Mouse (Mus musculus): Measurements from ENCODE around the gene Chrne.

Gene Chrne

DNA sequence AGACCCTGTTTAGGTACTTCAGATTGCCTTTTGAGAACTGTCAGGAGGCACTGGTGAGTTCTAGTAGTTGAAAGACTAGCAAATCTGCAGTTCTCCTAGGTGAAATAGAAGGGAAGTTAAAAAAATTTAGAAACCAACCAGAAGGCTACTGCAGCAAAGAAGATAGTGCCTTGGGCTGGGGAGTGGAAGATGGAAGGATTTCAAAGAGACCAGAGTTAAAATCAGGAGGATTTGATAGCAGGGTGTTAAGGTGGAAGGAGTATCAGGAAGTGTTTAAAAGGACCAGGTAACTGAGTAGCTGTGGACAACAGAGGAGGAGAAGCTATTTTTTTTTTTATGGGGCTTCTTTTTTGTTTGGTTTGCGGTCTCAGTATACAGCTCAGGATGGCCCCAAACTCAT lies 18.7 kb upstream of the Chrne start:
- in situ Hi-C loops (cut with MboI, MseI) = no loop called here

DNA sequence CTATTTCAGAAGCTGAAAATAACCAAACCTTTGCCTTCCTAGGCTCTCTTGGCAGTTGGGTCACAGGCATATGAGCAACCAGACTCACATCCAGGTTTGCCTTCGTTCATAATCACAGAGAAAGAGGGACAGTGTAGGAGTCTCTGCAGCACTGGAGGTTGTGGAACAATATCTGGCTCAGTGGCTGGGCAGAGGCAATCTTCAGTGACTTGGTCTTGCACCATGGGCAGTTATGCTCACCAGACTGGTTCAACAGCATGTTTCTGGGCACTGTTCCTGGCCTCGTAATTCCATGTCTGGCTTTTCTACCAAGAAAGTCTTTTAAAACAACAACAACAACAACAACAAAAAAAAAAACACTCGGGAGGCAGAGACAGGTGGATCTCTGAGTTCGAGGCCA lies 16.6 kb upstream of the Chrne start:
- in situ Hi-C loops (cut with MboI, MseI) = no loop called here

DNA sequence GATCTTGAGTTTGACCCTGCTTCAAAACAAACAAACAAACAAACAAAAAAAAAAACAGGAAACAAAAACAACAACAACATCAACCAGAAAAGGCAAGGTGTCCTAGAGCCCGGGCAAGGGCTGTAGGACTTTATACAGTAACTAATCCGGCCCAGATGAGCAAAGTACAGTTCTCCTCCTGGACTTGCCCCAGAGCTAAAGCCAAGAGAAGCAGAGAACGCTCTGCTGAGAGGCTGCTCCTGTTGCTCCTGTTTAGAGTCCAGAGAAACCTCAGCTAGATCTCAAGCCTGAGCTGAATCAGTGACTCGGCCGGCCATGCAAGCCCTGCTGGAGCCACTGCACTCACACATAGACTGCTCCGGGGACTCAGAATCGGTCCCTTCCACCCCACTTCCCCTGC lies 11.1 kb upstream of the Chrne start:
- in situ Hi-C loops (cut with MboI, MseI) = no loop called here

DNA sequence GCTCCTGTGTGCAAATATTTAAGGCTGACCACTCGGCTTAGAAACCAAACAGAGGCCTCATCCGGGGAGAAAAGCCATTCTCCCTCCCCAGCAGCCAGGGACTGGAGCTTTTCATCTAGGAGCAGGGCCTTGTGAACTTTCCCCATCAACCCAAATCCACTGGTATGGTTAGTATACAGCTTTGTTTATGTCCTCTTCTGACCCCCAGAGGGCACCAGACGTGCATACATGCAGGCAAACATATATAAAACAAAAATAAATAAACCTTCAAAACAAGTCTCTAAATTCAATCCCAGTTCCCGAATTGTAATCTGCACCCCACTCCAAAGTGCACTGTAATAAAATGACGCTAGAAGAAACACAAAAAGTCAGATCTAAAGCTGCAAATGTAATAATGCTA lies 10.5 kb upstream of the Chrne start:
- in situ Hi-C loops (cut with MboI, MseI) = no loop called here

DNA sequence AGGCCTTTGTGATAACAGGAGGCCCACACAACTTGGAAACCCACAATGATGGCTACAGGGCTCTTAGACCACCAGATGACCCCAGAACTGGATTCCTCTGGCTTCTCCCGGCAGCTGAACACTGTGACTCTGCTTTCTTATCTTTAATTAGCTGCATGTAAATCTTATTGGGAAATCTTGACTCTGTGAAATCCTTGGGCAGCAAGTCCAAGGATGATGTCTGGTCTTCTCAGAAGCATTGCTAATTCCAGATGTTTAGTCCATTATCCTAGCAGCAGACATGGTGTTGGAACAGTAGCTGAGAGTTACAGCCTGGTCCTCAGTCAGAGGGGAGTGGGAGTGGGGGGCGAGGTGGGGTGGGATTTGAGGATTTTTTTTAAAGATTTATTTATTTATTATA lies 9.4 kb upstream of the Chrne start:
- in situ Hi-C loops (cut with MboI, MseI) = no loop called here

DNA sequence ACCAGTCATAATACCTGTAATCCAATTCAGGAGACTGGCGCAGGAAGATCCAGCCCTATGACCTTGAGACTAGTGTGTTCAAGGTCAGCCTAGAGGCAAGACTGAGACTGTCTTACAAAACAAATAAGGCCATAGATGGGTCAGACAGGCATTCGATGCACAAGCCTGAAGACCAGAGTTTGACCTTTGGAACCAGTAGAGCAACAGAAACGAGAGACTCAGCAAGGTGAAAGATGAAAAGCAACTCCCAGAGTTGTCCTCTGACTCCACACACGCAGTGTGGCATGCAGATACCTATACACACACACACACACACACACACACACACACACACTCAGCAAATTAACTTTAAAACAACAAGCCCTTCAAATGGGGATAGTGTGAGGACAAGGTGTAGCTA lies 7.9 kb upstream of the Chrne start:
- in situ Hi-C loops (cut with MboI, MseI) = no loop called here

DNA sequence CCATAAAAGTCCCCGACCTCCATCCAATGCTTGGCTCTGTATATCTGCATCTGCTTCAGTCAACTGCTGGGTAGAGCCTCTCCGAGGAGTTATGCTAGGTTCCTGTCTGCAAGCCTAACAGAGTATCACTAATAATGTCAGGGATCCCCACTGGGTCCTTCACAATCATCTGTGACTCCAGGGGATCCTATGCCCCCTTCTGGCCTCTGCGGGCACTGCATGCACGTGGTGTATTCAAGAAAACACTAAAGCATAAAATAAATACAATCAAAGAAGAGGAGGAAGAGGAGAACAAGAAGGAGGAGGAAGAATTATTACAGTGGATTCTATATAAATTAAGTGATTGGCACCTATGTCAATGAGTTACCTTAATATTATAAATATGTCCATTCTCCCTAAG lies 6.5 kb upstream of the Chrne start:
- in situ Hi-C loops (cut with MboI, MseI) = no loop called here

DNA sequence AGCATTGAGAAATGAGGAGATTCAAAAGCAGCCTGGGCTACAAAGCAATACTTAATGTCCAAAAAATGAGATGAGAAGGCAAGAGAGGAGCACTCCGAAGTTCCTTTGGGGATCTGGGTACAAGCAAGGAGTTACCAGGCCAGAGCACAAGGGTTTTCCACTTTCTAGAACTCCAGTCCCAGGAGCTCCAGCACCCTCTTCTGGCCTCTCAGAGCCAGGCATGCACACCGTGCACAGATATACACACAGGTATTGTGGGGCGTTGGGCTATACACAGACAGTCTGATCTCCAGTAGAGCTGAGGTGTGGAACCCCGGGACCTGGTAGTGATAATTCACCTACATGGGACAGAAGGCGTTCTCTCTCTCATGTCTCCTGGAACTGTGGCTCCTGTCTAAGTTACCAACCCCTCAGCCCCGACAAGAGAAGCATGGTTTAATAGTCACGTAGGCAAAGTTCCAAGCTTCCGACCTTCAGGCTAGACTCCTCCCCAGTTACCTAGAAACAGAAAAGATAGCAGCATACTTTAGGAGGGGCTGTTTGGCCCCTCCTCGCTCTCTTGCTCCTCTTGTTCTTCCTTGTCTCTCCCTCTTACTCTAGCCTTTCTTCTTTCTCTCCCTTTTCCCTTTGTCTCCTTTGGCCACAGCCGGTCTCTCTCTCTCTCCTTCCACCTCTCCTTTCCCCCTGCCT lies 4.2 kb upstream of the Chrne start:
- in situ Hi-C loops (cut with MboI, MseI) = no loop called here

DNA sequence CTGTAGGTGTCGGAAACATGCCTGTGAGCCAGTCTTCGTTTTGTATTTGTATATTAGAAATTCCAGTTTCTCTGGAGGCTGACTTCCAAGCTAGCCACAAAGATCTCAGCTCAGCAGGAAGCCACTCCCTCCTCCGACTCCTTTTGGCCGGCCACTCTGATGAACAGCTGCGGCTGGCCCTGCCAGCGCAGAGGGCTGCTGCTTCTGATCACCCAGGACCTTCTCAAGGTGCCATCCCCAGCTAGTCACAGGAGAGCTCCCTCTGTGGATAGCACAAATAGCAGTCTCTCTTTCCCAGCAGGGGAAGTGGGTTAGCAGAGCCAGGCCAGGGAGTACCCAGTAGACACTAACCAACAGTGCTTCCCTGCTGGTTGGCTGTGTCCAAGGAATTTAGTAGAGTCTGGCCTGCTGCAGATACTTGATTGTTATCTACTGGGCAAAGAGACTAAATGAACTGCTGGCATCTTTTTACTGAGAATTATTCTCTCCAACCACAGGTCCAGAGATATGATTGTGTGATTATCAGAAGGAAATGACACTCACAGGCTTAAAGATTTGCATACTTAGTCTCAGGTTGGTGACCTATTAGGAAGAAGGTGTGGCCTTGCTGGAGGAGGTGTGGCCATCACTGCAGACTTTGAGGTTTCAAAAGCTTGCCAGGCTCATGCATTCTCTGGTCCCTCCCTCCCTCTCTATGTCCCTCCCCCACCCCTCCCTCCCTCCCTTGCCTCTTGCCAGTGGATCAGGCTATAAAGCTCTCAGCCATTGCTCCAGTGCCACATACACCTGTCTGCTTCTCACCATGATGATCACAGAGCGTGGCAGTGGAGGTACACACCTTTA lies 3.2 kb upstream of the Chrne start:
- in situ Hi-C loops (cut with MboI, MseI) = no loop called here

DNA sequence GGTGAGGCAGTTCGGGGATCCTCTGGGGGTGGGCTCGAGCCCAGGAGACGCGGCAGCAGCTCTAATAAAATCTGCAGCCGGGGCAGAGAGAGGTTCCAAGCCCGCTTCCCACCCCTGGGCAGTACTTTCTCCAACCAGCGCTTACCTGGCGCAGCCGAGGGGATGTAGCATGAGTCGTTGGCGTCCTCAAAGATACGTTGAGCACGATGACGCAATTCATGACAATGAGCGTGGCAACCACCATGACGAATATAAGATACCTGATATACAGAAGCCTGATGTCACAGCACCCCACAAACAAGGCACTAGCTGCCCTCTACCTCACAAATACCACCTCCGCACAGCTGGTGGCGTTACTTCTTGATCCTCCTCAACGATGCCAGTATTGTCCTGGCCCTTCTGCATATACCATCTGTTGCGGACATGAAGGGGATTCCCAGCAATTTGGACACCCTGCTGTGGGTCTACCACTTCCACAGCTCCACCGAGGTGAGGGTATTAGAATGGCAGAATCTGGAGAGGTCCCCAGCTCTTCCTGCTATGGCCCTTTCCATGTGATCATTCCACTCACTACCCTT lies 3.4 kb downstream of the Chrne start, which contains the start of gene 4930544D05Rik:
Gene 4930544D05Rik (plus strand): TSS at position 333 of the 578 bp plus-strand sequence.
- in situ Hi-C loops (cut with MboI, MseI) = no loop called here

DNA sequence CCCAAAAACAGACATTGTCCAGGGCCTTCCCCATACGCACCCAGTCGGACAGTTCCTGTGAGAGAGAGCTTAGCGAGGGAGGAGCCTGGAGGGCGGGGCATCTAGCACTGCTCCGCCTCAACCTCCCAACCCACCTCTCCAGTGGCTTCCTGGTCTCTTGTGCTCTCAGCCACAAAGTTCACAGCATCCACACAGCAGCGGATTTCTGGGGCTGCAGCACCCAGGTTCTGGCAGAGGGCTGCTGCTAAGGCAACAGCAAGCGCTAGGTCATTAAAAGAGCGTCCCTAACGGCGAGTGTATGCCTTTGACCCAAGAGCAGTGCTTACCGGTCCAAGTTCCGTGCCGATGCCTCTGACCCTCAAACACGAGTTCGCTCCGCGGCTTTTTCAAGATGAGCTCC lies 3.9 kb downstream of the Chrne start:
- in situ Hi-C loops (cut with MboI, MseI) = no loop called here

DNA sequence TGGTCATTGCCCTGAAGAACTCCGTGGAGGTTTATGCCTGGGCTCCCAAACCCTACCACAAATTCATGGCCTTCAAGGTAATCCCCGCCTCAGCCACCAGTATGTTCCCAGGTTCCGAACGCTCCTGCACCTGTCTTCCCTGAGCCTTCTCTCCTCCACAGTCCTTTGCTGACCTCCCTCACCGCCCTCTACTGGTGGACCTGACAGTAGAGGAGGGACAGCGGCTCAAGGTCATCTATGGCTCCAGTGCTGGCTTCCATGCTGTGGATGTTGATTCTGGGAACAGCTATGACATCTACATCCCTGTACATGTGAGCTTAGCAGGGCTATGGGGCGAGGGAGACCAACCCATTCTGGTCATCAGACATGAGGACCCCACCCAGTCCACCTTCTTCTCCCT lies 6.5 kb downstream of the Chrne start:
- in situ Hi-C loops (cut with MboI, MseI) = no loop called here

DNA sequence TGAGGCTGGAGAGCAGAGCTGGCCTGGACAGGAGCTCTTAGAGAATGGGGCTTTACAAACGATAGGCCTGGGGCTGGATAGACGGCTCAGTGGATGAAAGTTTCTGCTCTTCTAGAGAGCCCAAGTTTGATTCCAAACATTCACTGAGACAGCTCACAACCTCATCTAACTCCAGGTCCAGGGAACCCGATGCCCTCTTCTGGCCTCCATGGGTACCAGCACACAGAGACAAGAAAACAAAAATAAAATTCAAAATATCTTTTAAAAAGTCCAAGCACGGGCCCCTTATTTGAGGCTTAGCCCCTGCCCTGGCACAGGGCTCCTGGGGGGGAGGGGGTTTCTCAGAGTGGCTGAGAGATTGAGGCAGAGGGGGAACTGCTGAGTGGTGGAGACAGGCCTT lies 8.3 kb downstream of the Chrne start:
- in situ Hi-C loops (cut with MboI, MseI) = no loop called here

DNA sequence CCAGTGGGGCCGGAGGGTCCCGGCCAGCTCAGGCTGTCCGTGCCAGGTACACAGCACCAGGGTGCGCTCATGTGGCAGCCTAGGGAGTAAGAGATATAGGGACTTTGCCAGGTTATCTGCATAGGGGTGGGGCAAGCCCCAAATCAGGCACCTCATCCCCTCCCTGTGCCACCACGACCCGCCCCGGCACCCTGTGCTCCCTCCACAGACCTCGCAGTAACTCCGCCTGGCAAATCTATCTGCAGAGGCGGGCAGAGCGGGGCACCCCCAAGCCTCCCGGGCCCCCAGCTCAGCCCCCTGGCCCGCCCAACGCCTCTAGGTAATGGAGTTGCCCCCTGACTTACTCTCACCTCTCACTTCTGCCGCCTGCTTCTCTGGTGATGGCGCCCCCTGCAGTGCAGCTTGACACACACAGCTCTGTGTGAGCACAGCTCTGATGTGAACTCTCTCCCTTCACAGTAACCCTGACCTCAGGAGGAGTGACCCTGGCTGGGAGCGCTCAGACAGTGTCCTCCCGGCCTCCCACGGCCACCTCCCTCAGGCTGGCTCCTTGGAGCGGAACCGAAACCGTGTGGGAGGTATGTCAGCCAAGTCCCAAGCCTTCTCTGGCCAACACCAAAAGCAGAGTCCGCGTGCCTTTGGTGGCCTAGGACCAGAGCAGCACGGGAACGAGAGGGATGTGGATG lies 10.5 kb downstream of the Chrne start:
- in situ Hi-C loops (cut with MboI, MseI) = loop anchor here (5.0 kb wide), 2 partner anchors 66 to 196 kb away; partner anchors contain the start of genes Pelp1 and Pld2

DNA sequence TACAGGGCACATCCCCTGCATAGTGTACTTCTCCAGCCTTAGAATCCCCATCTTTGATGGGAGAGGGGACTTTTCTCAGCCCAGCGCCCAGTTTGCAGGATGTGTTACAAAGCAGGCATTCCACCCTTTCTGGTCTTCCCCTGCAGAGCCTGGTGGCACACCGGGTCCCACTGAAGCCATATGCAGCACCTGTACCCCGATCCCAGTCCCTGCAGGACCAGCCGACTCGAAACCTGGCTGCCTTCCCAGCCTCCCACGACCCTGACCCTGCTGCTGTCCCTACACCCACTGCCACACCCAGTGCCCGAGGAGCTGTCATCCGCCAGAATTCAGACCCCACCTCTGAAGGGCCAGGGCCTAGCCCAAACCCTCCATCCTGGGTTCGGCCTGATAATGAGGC lies 11.4 kb downstream of the Chrne start:
- in situ Hi-C loops (cut with MboI, MseI) = loop anchor here (5.0 kb wide), 2 partner anchors 65 to 195 kb away; partner anchors contain the start of genes Pelp1 and Pld2

DNA sequence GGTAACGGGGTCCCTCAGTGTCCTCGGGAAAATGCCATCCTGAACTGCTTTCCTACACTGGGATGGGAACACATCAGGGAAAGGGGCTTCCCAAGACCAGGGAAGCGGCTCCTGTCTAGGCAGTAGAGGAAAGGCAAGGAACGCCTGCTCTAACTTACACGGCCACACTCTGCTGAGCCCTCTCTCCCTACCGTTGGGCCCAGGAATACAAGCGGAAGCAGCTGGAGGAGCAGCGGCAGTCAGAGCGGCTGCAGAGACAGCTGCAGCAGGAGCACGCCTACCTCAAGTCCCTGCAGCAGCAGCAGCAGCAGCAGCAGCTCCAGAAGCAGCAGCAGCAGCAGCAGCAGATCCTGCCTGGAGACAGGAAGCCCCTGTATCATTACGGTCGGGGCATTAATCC lies 12.3 kb downstream of the Chrne start:
- in situ Hi-C loops (cut with MboI, MseI) = loop anchor here (5.0 kb wide), 2 partner anchors 64 to 194 kb away; partner anchors contain the start of genes Pelp1 and Pld2

DNA sequence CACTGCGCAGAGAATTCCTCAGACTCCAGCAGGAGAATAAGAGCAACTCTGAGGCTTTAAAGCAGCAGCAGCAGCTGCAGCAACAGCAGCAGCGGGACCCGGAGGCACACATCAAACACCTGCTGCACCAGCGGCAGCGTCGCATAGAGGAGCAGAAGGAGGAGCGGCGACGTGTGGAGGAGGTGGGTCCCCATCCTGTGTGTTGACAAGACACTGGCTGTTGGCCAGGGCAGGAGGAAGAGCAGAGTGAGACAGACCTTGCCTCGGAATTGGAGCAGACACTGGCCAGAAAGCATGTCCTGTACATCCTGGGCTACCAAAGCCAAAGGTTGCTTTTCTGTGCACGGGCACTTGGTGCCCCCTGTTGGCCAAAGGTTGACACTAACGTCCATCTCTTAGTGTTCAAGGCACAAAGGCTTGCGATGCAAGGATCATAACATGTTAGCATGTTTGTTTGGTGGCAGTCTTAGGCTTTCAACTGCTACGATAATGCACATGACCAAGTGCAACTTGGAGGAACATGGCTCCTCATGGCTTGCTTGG lies 13.9 kb downstream of the Chrne start:
- in situ Hi-C loops (cut with MboI, MseI) = loop anchor here (5.0 kb wide), 2 partner anchors 63 to 193 kb away; partner anchors contain the start of genes Pelp1 and Pld2

DNA sequence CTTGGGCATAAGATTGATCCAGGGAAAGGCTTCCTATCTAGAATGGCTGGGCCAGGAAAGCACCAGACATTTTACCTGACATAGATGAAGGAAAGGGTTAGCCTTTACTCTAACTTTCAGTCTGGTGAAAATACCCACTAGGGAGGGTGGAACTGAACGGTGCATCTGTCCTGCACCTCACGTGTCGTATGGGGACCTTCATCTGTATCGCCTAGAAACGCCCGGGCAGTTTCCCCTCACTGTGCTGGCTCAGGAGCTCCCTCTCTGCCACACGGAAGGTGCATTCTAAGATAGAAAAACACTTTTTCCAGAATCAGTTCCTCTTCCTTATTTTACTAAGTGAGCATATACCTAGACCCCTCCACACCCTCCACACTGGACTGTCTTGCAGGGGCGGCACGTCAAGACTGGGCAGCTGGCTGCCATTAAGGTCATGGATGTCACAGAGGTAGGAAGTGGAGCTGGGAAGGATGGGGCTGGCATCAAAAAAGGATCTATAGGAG lies 20.5 kb downstream of the Chrne start:
- in situ Hi-C loops (cut with MboI, MseI) = no loop called here

DNA sequence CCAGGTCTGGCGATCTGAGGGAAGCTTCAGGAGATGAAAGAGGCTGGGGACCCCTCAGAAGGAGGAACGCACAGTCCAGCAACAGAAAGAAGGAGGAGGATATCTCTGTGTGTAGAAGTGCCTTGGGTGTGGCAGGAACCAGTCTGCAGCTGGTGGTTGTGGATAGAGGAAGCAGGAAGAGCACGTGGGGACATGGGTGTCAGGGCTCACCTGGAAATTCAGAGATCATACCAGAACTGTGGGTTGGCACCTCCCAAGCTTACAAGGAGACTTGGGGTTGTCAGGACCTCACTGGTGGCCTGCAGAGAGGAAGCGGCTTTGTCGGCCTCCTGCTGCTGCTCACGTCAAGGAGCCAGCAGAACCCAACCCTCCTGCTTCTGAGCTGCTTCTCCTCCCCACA lies 21.7 kb downstream of the Chrne start:
- in situ Hi-C loops (cut with MboI, MseI) = no loop called here

DNA sequence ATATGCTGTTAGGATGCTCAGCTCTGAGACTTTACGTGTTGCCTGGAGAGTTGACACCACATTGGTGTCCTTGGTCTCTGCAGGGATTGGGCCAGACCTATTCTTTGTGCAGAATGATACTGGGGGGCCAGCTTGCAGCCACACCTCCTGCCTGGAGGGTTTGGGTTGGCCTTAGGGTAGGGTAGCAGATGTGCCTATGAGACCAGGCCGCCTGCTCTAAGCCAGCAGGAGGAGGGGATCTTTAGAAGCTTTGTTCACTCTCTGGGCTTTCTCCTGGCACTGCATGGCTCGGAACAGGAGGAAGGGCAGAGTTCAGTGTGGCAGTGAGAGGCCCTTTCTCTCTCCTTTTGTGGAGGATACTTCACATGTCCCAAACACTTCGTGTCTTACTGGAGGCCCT lies 22.9 kb downstream of the Chrne start:
- in situ Hi-C loops (cut with MboI, MseI) = no loop called here

DNA sequence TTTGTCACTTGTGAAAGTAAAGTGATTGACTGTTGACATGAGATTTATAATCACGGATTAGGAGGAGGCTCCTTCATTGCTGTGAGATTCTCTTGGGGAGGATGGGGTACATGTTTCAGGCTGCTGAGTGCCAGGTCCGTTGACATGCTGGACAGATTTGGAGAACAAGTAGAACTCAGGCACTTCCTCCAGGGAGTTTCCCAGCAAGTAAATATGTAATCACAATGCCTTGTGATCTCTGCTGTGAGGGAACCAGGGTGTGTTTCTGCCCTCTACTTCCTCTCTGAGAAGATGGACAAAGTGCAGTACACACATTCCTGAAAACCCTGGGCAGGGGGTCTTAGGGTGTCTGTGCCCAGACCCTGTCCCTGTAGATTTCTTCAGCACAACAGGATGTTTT lies 23.4 kb downstream of the Chrne start:
- in situ Hi-C loops (cut with MboI, MseI) = no loop called here
